Mouse (Mus musculus) megakaryocyte-erythroid progenitor cell, adult 5-6 weeks (primary cell): ENCODE data around the gene Prss21. TPM values are rescaled to one million over a fixed set of nuclear protein-coding genes. Genes with fewer than 3 reads are reported as not detected.

Experiments used
- ATAC-seq: replicated peaks from 2 replicates; pipeline ENCODE4 v1.8.0; 2016; ENCODE audit warnings: mild to moderate bottlenecking, inconsistent platforms; ENCODE audit not compliant: severe bottlenecking, poor library complexity, low FRiP score, low TSS enrichment
- total RNA-seq, 2 experiments: library from RNA; stranded (forward) in 1 of 2; stranded (reverse) in 1 of 2; fragments of 200-1000, 215-1000 nt in 1 of 2; fragments of >200 nt in 1 of 2; fragmentation: Nextera tagmentation in 1 of 2; gene quantifications; 2 replicates each; pipeline ENCODE4 v1.2.3; 2014 to 2017

Prss21 gene
- total RNA-seq (2014; fragmentation: Nextera tagmentation) (not detected in 2 replicates), total RNA-seq (2017) (not detected in 2 replicates)

GRCm38 (mm10) chr17:23867756-23868155 is at the start of gene Prss21:
Gene Prss21 (plus strand): TSS chr17:23868056.
- ATAC-seq = no peak

- ATAC-seq = no peak
These were observed 49.3 kb upstream of the Prss21 start for GRCm38 (mm10) chr17:23818579-23818978.

GRCm38 (mm10) chr17:23819235-23819634 is 48.6 kb upstream of the Prss21 start:
- ATAC-seq = no peak

GRCm38 (mm10) chr17:23820731-23821130 is 47.1 kb upstream of the Prss21 start:
- ATAC-seq = no peak

- ATAC-seq = no peak
These were observed 45.8 kb upstream of the Prss21 start for GRCm38 (mm10) chr17:23822094-23822493.

- ATAC-seq = no peak
These were observed 44.8 kb upstream of the Prss21 start for GRCm38 (mm10) chr17:23823018-23823417.

- no peak for ATAC-seq
These were observed 44.2 kb upstream of the Prss21 start for GRCm38 (mm10) chr17:23823614-23824013.

GRCm38 (mm10) chr17:23825591-23825990 is 42.3 kb upstream of the Prss21 start:
- ATAC-seq = no peak

GRCm38 (mm10) chr17:23828271-23829001 is 39.4 kb upstream of the Prss21 start:
- peak; percentile 52 for ATAC-seq

GRCm38 (mm10) chr17:23829064-23829619 is 38.7 kb upstream of the Prss21 start, which contains the start of gene Elob:
Gene Elob (minus strand): TSS chr17:23829136.
- ATAC-seq = peak; percentile 72

GRCm38 (mm10) chr17:23831201-23831600 is 36.7 kb upstream of the Prss21 start:
- no peak for ATAC-seq

- ATAC-seq = no peak
These were observed 31.8 kb upstream of the Prss21 start, which contains the start of gene Prss33 for GRCm38 (mm10) chr17:23836006-23836575. Gene Prss33 (minus strand): TSS chr17:23836056.

GRCm38 (mm10) chr17:23841145-23841544 is 26.7 kb upstream of the Prss21 start:
- ATAC-seq = peak; percentile 71

- ATAC-seq = 0 out of 2 replicates have a peak, but pooled peaks have one; percentile 30
These were observed 24.6 kb upstream of the Prss21 start for GRCm38 (mm10) chr17:23843141-23843811.

- ATAC-seq = peak; percentile 63
These were observed 24.0 kb upstream of the Prss21 start, which contains the start of the genes Prss32 and Prss41 for GRCm38 (mm10) chr17:23843812-23844273. Gene Prss32 (plus strand): TSS chr17:23843855. Gene Prss41 (minus strand): TSS chr17:23844172.

GRCm38 (mm10) chr17:23850028-23850427 is 17.8 kb upstream of the Prss21 start:
- ATAC-seq = no peak

- 0 out of 2 replicates have a peak, but pooled peaks have one; percentile 21 for ATAC-seq
These were observed 16.8 kb upstream of the Prss21 start for GRCm38 (mm10) chr17:23850853-23851749.

- peak; percentile 79 for ATAC-seq
These were observed 14.6 kb upstream of the Prss21 start for GRCm38 (mm10) chr17:23853292-23853691.
